Mouse (Mus musculus): ENCODE measurements around the gene Hus1b. TPM values are rescaled to one million over a fixed set of nuclear protein-coding genes. Genes with fewer than 3 reads are reported as not detected.

Gene Hus1b
- polyA plus RNA-seq, 1 experiment from 2014 or later, result not detected

DNA sequence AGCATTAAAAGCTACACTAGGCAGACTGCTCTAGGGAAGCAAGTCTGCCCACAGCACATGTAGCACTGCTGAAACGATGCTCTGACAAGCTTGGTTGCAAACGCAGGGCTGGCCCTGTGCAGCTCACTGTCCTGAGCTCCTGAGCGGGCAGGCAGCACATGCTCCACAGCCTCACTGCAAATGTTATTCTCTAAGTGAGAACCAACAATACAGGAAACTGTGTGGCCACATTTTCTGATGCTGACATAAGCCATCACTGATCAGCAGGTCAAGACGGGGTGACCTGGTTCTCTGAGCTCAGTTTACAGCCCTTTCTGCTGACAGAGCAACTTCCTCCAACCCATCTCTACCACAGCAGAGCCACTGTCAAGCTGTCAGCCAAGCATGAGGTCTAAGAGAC lies 34.5 kb downstream of the Hus1b start:
- TF ChIP-seq EP300 (IDR thresholded peaks at IDR 0.05; ENCODE audit: low read depth), result no peak
- no peak for TF ChIP-seq CTCF (IDR thresholded peaks at IDR 0.05; ENCODE audit: low read depth)
- ATAC-seq (no peak), DNase-seq (no peak)
- no peaks in the 10 kb centered on the region for H3K9me3 ChIP-seq (ENCODE audit: low read length)
- H3K27ac ChIP-seq (ENCODE audit: low read depth), result no peak overlapping the region
- H3K4me1 ChIP-seq (ENCODE audit: insufficient read depth), result no peaks in the 10 kb centered on the region
- H3K4me2 ChIP-seq (ENCODE audit: low read depth, low read length), result no peak overlapping the region
- peaks cover 21% of the 10 kb centered on the region for H3K36me3 ChIP-seq (replicated peaks; ENCODE audit: insufficient read depth, low read length)
- H3K27me3 ChIP-seq (ENCODE audit: insufficient read depth, low read length), result no peaks in the 10 kb centered on the region
- WGBS (ENCODE audit: insufficient replicate concordance), result 46% methylated on average over 4 of the region's 4 CpGs
- no peak overlapping the region for H3K4me3 ChIP-seq (ENCODE audit: low read depth, low read length)
- no peak overlapping the region for H3K9ac ChIP-seq (replicated peaks)

- H3K4me2 ChIP-seq (ENCODE audit: low read depth, low read length), result no peak overlapping the region
- 75% methylated on average over 5 of the region's 5 CpGs for WGBS (ENCODE audit: insufficient replicate concordance)
- H3K27ac ChIP-seq (ENCODE audit: low read depth), result no peak overlapping the region
- H3K4me3 ChIP-seq (ENCODE audit: low read depth, low read length), result no peak overlapping the region
- H3K9ac ChIP-seq (replicated peaks), result no peak overlapping the region
- H3K36me3 ChIP-seq (replicated peaks; ENCODE audit: insufficient read depth, low read length), result peaks cover 21% of the 10 kb centered on the region
- H3K9me3 ChIP-seq (ENCODE audit: low read length), result no peaks in the 10 kb centered on the region
- H3K4me1 ChIP-seq (ENCODE audit: insufficient read depth), result no peaks in the 10 kb centered on the region
- TF ChIP-seq CTCF (IDR thresholded peaks at IDR 0.05; ENCODE audit: low read depth) (no peak), EP300 (IDR thresholded peaks at IDR 0.05; ENCODE audit: low read depth) (no peak)
- ATAC-seq (no peak), DNase-seq (no peak)
- no peaks in the 10 kb centered on the region for H3K27me3 ChIP-seq (ENCODE audit: insufficient read depth, low read length)
These were observed 35.5 kb downstream of the Hus1b start for GRCm38 (mm10) chr13:30911931-30912625.

DNA sequence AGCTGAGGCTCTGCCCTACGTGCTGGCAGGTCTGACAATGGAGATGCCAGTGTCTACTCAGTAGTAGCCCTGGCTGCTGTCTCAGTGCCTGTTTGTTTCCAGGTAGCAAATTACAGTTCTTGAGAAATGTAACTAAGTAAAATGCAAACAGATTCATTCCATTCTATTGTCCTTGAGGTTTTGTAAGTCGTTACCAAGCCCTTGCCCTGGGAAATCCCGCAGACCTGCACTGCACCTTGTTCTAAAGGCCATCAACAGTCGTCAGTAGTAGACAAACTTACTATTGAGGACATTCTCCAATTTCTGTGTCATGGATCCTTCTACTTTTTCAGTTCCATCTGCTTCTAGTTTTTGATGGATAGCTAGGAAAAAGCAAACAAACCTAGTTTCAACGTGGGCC lies 36.7 kb downstream of the Hus1b start:
- Histone ChIP-seq H3K36me3 (replicated peaks; ENCODE audit: insufficient read depth, low read length) (peaks cover 28% of the 10 kb centered on the region), H3K27me3 (ENCODE audit: insufficient read depth, low read length) (no peaks in the 10 kb centered on the region), H3K27ac (ENCODE audit: low read depth) (no peak overlapping the region), H3K9me3 (ENCODE audit: low read length) (no peaks in the 10 kb centered on the region), H3K4me1 (ENCODE audit: insufficient read depth) (no peaks in the 10 kb centered on the region), H3K9ac (replicated peaks) (no peak overlapping the region), H3K4me3 (ENCODE audit: low read depth, low read length) (no peak overlapping the region), H3K4me2 (ENCODE audit: low read depth, low read length) (no peak overlapping the region)
- DNase-seq (no peak), ATAC-seq (no peak)
- WGBS (ENCODE audit: insufficient replicate concordance), result 79% methylated on average over 5 of the region's 5 CpGs
- TF ChIP-seq CTCF (IDR thresholded peaks at IDR 0.05; ENCODE audit: low read depth) (no peak), EP300 (IDR thresholded peaks at IDR 0.05; ENCODE audit: low read depth) (no peak)

- H3K9ac ChIP-seq (replicated peaks), result no peak overlapping the region
- DNase-seq (no peak), ATAC-seq (no peak)
- H3K27ac ChIP-seq (ENCODE audit: low read depth), result no peak overlapping the region
- 78% methylated on average over 2 of the region's 2 CpGs for WGBS (ENCODE audit: insufficient replicate concordance)
- H3K4me3 ChIP-seq (ENCODE audit: low read depth, low read length), result no peak overlapping the region
- H3K27me3 ChIP-seq (ENCODE audit: insufficient read depth, low read length), result no peaks in the 10 kb centered on the region
- TF ChIP-seq EP300 (IDR thresholded peaks at IDR 0.05; ENCODE audit: low read depth) (no peak), CTCF (IDR thresholded peaks at IDR 0.05; ENCODE audit: low read depth) (no peak)
- no peak overlapping the region for H3K4me2 ChIP-seq (ENCODE audit: low read depth, low read length)
- H3K4me1 ChIP-seq (ENCODE audit: insufficient read depth), result no peaks in the 10 kb centered on the region
- H3K9me3 ChIP-seq (ENCODE audit: low read length), result no peaks in the 10 kb centered on the region
- peaks cover 32% of the 10 kb centered on the region for H3K36me3 ChIP-seq (replicated peaks; ENCODE audit: insufficient read depth, low read length)
These were observed 45.3 kb downstream of the Hus1b start for GRCm38 (mm10) chr13:30902286-30902685.

GRCm38 (mm10) chr13:30901387-30902041 lies 46.0 kb downstream of the Hus1b start:
- WGBS (ENCODE audit: insufficient replicate concordance), result 72% methylated on average over 7 of the region's 7 CpGs
- H3K27ac ChIP-seq (ENCODE audit: low read depth), result no peak overlapping the region
- H3K27me3 ChIP-seq (ENCODE audit: insufficient read depth, low read length), result no peaks in the 10 kb centered on the region
- no peaks in the 10 kb centered on the region for H3K9me3 ChIP-seq (ENCODE audit: low read length)
- H3K36me3 ChIP-seq (replicated peaks; ENCODE audit: insufficient read depth, low read length), result peaks cover 29% of the 10 kb centered on the region
- no peak overlapping the region for H3K4me3 ChIP-seq (ENCODE audit: low read depth, low read length)
- no peak overlapping the region for H3K4me2 ChIP-seq (ENCODE audit: low read depth, low read length)
- H3K4me1 ChIP-seq (ENCODE audit: insufficient read depth), result no peaks in the 10 kb centered on the region
- H3K9ac ChIP-seq (replicated peaks), result no peak overlapping the region
- TF ChIP-seq EP300 (IDR thresholded peaks at IDR 0.05; ENCODE audit: low read depth) (no peak), CTCF (IDR thresholded peaks at IDR 0.05; ENCODE audit: low read depth) (peak; percentile 47)
- DNase-seq (no peak), ATAC-seq (no peak)

Other genes starting within 250 kb of the Hus1b start
- gene Irf4, start 198.5 kb downstream of the Hus1b start, polyA plus RNA-seq (2015; fragmentation: Nextera tagmentation; extraction: Ambion mirVana), result 0.95 and 1.1 TPM in 2 replicates
- gene Exoc2, start 26.3 kb upstream of the Hus1b start, polyA plus RNA-seq (2015; fragmentation: Nextera tagmentation; extraction: Ambion mirVana), result 6.7 and 8.1 TPM in 2 replicates
- gene Gm5447, start 26.4 kb upstream of the Hus1b start, polyA plus RNA-seq (2015; fragmentation: Nextera tagmentation; extraction: Ambion mirVana), result 0.06 TPM in 1 of 2 replicates, not detected in the other

Data from liver, postnatal 0 days (tissue).